Mouse (Mus musculus) inflammation-experienced regulatory T-cells, adult 6 months (primary cell): ENCODE measurements around the gene Dmrtb1. TPM values are rescaled to one million over a fixed set of nuclear protein-coding genes. Genes with fewer than 3 reads are reported as not detected.

ENCODE experiments used
- ATAC-seq: one replicate; pipeline ENCODE4 v1.8.0; 2017
- polyA plus RNA-seq, 3 experiments: library from polyadenylated mRNA; unstranded; fragments of 100-300 nt; shearing (Covaris generic); gene quantifications; one replicate each; pipeline ENCODE4 v1.2.1; 2017

Dmrtb1 gene
- polyA plus RNA-seq, result not detected

DNA sequence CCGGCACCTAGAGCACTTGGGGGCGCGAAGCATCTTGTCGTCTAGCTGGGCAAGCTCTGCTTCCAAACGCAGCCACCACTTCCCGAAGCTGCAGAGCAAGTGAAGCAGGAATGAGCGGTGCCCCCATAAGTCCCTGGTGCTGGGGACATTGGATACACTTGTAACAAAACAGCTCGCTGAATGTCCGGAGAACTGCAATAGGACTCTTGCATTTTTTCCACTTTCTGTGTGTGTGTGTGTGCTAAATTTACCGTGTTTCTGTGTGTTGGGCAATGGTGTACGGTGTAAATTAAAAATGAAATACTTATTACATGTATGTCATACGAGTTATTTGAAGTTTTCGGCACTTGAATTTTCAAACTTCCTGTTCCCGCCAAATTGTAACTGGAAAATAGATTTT is at the start of gene Dmrtb1:
Dmrtb1 (minus strand) TSS at position 101 of the 400 bp plus-strand sequence.
- no peak for ATAC-seq

DNA sequence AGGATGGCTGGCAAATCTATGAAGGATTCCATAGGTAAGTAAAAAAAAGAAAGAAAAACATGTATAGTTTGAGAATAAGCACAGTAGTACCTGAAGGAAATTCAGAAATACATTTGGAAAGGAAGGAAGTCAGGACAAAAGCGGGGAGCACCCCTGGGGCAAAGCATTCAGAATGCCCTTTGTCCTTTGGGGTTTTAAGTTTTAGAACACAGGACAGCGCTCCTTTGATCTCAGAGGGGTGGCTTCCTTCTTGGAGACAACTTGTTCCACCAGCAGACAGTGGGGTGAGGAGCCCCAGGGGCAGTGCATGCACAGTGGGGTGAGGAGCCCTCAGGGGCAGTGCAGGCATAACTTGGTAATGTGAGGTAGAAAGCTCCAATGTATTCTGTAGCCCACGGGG is 49.6 kb upstream of the Dmrtb1 start:
- ATAC-seq, result no peak

DNA sequence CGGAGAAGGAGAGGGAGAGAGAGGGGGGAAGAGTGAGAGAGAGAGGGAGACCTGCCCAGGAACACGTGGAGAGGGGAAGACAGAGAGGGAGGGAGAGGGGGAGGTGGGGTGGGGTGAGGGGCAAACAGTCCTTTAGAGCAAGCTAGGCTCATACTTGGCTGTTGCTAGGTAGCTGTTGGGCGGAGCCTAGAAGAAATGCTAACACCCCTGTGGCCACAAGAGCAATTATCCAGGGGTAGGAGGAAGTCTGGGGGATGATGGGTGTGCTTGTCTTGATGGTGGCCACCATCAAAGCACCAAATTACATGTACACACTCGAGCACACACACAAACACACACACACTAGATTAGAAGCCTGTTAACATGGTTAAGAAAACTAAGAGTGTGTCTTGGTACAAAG is 48.6 kb upstream of the Dmrtb1 start:
- no peak for ATAC-seq

DNA sequence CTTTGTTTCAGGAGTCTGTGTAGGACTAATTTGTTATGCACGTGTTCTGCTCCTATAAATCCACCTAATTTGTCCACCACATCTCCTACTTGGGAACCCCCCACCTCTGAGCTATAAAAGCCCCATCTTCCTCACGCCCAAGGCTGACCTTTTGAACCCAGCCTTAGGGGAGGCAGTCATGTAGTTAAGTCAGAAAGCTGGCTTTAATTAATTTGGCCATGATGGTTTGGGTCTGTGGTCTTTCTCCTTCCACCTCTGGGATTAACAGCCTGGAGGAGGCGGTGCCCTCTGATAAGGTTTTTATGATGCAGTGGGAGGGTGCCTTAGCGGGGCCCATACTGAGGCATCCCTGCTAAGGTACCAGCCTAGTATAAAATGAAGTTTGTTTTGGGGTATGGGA is 48.2 kb upstream of the Dmrtb1 start:
- ATAC-seq, result no peak

DNA sequence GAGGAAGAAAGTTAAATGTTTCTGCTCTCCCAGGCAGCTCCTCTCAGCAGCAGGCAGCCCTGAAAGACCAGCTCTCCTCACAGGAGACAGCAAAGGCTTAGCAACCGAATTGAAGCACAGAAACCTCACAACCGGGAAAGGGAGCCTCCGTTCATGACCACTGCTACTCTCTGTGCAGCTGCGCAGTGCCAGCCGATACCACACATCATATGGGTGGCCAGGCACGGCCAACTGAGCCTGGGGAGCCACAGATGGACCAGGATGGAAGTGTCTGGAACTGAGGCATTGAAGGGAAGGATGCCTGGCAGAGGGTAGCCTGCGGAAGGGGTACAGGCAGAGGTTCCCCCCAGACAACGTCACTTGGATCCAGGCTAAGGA is 47.0 kb upstream of the Dmrtb1 start:
- no peak for ATAC-seq

DNA sequence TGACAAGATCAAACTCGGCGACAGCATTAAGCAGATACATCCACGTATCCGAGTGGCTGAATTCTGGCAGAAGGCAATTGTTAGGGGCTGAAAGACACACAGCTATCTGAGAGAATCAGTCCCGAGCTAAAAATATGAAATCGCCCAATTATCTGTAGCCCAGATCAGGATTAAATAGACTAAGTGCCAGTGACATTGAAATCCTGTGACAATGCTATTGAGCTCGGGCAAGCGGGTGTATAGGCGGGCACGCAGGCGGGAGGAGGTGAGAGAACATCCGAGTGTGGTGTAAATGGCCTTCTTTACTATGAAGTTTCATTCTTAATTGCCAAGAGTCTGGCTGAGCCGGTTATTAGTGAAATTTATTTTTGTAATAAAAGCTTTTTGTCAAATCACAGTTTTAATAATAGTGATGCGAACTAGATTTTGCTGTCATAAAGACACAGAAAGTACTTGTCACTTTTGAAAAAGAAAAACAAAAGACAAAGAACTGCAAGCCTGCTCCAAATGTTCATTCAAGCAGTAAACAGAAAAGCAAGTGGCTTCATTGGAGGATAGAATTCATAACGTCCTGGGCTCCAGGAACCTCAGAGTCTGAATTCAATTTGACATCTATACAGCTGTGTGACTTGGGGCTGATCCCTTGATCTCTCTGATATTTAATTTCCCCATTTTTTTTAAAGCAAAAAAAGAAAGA is 46.5 kb upstream of the Dmrtb1 start:
- no peak for ATAC-seq

DNA sequence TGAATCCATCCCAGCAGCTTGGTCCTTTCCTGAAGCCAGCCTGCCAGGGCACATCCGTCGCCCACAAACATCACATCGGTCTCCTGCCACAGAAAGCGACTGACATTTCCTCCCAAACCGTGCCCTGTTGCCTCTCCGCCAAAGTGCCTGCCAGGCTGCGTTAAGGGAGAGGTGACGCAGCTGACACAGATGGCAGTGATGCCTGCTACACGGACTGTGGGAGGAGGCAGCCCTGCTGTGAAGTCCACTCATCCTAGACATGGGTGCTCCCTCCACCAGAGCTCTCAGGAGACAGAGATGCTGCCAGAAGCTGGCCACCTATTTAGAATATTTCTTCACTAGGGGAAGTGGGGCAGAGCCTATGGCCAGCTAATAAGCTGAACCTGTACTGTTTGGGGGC is 41.4 kb upstream of the Dmrtb1 start:
- no peak for ATAC-seq

DNA sequence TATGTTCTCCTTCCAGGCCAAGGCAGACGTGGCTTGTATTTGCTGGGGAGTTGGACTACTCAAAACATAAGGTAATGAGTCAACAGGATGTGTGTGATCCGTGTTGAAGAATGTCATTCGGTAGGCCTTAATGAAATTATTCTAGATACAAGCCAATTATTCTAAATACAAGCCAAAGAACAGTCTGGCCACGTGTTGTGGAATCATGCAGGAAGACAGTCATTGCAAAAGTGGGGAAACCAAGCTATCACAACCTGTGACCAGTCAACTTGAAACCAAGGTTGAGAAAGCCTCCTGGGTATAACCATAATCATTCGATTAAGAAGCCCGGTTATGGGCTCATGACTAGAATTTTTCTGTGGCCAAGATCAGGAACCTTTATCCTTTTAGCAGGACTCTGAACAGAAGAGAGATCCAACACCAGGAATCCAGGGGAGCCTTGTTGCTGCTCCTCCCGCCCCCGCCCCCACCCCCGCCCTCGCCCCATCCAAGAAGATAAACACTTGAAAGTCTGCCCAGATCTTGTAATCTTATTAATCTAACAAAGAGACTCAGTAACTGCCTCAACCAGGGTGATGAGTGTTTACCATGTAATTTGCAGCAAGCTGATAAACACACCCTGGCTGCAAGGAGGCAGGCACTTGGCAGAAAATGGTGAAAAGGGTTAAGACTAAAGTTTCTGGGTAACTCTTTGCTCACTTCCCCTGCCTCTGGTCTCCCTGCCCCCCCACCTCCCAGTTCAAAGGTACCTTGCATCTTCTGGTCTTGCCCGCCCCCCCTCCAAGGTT is 36.2 kb upstream of the Dmrtb1 start:
- peak; percentile 28 for ATAC-seq

DNA sequence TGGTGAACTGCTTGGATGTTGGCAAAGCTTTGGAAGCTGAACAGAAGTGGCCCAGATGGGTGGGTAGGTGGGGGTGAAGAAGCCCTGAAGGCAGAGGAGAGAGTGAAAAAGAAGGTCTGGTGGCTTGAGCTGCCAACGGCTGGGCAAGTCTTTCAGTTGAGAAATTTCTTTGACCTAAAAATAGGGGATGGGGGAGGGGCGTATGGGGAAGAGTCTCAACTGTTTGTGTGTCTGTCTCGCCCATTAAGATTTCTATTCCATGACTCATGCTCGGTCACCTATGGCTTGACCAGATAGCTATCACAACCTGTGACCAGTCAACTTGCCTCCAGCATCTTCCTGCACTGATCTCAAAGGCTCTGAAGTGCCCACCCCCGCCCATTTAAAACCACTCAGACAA is 35.1 kb upstream of the Dmrtb1 start:
- ATAC-seq, result no peak

DNA sequence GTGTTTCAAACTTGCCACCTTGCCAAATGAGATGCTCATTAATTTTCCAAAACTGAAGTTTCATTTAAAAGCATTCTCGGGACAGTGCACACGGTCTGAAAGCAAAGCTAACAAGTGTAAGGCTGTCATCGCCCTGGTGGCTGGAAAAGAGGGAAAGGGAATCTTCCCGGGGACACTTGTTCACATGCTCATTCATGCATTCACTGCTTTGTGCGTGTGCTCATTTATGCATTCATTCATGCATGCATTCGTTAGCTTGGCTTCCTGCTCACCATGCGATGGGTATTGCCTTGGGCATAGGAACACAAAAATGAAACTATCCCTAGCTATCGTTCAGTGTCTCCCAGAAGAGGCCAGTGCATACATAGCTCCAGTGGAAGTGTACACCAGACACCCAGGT is 34.7 kb upstream of the Dmrtb1 start:
- no peak for ATAC-seq

DNA sequence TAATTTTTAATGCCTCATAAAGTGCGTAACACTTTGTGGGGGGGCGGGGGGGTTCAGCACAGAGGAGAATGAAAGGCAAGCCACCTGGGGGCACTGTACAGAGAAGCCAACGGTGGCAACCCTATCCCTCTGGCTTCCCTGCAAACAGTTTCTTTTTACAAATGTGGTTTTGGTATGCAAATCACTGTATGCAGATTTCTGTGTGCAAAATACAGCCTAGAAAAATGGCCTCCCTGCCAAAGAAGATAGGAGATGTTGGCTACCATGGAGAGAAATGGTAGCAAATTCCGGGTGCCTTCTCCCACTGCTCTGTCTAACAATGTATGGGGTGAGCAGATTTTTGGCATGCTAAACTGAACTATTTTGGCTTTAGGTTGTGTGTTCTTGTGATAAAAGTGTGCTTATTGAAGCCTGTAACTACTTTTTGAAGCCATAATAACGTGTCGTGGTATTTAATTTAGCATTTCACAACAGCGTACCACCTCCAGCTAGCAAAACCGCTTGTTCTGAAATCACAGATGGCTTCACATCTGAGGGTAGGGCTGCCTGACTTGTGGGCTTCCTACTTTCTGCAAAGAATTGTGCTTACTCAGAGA is 33.8 kb upstream of the Dmrtb1 start:
- no peak for ATAC-seq

DNA sequence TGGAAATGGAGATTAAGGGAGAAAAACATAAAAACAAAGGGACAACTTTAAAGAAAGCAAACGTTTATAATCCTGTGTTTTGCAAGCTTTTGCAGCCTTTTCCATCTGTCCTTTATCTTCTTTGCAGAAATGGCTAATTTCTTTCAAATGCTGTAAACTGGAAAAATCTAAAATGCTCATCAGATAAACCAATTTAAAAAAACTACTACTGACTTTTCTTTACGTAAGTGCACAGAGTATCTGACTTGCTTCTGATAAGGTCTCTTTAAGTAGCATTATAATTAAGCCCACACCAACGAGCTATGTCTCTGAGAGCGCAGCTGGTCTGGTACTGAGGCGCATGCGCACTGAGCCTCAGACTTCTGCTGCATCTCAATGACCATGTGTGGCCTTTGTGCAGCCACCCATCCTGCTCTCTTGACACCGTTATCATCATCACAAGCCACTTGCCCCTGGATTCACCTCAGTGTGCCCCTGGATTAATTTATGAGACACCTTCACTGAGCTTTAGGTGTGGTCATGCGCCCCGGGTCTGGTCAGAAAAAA is 32.8 kb upstream of the Dmrtb1 start:
- no peak for ATAC-seq

DNA sequence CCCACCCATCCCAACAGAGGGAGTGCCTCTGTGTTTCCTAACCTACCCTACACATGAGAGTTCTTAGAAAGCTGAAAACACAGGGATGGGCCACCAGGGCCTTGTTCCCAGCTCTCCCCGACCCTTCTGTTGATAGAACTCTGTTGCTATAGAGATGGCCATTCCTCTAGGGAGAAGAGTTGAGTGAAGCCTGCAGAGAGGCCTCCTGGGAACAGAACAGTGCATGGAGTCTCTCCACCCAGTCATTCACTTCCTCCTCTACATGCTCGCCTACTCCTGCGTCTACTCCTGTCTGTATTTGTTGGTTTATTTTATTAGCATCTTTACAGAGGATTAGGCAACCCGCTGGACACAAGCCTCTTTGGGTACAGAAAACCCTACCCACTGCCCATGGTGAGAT is 22.9 kb upstream of the Dmrtb1 start:
- ATAC-seq, result no peak

DNA sequence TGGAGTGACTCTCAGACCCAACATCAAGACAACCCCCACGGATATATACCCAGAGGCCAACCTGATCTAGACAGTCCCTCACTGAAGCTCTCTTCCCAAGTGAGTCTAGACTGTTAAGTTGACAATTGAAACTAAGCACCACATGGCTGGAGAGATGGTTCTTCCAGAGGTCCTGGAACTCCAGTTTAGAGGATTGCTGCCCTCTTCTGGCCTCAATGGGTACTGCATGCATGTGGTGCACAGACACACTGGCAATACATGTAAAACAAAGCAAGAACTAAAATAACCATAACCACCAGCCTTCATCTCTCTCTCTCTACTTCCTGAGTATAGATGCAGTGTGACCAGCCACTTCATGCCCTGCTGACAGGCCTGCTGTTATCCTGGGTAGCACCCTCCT is 20.2 kb upstream of the Dmrtb1 start:
- ATAC-seq, result no peak

DNA sequence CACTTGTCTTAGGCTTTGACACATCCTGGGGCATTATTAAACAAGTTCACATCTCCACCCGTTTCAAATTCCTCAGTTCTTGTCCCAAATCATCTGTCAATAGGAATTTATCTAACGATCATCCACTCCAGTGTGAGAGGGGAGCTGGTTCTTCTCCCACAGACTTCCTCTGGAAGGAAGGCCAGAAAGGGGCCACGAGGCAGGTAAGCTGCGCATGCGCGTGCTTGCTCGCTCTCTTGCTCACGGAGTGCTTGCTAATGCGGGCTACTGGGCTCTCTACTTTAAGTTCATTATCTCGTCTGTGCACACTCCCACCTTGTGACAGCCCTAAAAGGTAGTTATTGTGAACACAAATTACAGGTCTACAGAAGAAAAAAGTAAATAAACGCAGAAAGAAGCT is 17.6 kb upstream of the Dmrtb1 start:
- ATAC-seq, result no peak

DNA sequence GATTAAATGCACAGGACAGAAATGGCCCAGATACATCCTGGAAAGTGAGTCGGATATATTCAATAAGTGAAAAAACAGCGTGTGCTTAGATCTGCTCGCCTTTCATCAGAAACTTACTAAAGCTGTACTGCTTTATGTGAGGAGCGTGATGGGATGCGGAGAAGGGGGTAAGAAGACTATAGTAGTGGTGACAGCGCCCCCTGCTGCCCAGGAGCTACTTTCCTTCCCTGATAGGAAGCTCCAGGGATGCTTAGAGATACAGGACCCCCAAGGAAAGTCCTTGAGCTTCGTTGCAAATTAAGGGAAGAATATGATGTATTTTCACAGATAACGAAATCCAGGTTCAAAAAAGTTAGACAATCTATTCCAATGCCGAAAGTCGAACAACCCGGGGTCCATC is 17.1 kb upstream of the Dmrtb1 start:
- no peak for ATAC-seq

DNA sequence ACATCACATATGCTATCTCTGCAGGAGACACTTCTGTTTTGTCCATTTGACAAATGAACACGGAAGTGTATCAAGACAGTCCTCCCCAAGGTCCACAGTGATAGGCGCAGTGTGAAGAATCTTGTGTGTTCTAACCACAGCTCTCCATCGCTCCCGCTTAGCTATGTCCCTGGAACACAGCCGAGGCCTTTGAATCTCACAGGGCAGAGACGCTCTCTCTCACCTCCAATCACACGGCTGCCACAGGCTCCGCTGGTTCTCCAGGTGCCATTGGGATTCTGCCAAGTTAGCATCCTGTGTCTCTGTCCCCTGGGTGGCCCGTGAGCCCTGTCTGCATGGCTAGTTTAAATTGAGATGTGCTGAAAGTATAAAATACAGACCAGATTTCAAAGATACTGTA is 15.2 kb upstream of the Dmrtb1 start:
- no peak for ATAC-seq

DNA sequence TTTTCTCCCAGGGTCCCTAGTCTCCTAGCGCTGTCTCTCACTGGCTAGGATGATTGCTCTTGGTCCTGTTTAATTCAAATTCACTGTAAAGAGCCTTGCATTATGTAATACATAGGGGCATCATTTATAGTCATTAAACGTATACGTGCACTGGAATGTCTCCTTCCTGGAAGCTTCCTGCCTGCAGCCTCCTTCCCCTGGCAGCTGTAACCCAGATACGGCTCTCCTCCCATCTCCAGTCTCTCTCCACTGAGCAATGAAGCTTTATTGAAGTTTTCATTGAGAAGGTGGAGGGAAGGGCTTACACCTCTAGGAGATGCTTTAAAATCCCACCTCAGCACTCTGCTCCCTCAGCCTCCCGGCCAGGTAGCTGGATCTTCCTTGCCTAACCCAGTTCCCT is 9.8 kb upstream of the Dmrtb1 start:
- no peak for ATAC-seq

DNA sequence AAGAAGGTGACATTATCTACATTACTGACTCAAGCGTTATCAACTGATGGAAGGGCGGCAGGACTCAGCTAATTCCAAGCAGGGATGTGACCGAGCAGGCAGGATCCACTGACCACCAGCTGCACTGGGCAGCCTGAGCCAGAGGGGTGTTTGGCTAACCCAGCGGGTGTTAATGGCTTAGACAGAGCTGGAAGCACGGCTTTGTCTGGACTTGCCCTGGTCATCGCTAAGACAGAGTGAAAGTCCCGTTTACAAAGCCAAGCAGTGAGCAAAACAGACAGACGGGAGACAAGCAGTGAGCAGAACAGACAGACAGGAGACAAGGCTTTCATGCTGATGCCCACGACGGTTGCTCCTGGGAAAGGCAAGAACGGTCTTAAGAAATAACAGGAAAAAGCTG is 4.2 kb upstream of the Dmrtb1 start:
- ATAC-seq, result no peak

DNA sequence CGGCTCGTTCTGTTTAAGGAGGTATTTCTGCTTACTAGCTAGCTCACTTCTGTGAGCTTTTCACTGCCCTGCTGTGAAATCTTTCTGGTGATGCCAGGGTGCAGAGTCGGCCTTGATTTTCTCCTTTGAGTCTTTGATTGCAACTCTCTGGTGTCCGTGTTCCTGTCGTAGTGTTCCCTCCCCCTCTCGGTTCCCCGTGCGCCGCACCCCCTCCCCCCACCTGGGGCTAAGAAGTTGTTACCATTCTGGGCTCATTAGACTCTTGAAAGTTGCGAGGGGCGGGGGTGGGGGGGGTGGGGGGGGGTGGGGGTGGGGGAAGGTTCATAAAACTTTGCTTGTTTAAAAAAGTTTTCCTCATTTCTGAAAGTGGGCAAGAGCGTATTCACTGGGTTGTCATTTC is 3.1 kb upstream of the Dmrtb1 start:
- no peak for ATAC-seq

DNA sequence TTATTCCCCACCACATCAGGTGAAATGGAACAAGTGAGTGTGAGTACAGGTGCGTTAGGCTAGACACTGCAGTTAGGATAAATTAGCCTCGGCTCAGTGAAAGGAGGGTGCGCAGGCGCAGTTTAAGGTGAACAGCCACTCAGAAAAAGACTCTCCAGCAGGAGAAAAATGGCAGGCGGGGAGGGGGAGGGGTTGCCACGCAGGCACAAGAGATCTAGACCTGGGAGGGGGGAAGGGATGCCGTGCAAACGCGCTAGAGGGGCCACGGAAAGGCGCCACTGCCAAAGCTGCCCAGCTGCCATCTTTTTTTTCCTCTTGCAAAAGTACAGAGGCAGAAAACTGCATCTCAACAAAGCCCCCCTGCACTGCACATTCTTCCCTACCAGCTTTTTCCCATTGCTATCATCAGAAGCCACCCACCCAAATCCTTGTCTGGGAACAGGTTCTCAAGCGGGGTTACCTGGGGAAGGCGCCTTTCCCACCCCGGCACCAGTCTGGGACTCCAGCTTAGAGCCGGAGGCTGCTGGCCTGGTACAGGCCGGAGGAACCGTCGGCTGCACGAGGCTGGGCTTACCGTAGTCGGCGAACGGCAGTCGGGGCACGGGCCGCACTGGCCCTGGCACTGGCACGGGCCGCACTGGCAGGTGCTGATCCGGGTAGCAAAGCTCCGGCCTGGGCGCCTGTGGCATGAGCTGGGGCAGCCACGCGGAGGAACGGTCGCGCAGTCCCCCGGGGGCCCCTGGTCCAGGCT is 849 bp downstream of the Dmrtb1 start:
- no peak for ATAC-seq

DNA sequence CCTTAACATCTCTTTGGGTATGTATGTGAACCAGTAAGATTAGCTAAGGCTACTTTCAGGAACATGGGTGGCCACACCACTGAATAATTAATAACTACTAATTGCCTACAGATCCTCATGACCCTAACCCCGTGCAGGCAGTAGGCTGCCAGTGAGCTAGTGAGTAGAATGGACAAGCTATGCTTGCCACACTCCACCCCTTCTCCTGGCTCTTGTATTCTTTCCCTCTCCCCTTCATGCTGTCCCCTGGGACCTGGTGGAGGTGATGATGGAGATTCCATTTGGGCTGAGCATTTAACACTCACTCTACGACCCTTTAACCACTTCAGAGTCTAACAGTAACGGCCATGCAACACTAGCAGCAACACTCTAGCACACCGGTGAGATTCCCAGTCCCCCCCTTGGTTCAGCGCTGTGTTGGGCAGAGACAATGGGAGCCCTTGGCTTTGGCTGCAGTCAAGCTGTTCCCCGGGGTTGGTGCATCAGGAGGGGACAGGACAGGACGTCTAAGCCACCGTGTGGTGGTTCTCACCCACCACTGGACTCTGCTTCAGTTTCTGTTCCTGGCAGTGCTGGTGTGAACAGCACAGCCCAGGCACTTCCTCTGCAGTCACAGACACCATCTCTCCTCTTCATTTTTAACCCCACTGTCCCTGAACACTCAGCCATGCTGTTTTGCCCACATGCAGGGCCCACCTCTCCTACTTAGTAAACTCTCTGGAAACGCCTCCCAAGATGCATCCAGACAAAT is 2.8 kb downstream of the Dmrtb1 start:
- no peak for ATAC-seq
